Mouse (Mus musculus) embryonic stem cell, embryonic (primary cell): ENCODE data around the gene Hmgb1.

Experiments
- CTCF ChIA-PET, 4 experiments: fragments of 300-600 bp in 2 of 4; fragments of 350-600 bp in 2 of 4; sonication (Branson Sonifier 250); formaldehyde crosslinking; loops; one replicate each; lab custom pipeline; 2022; ENCODE audit warnings: inconsistent platforms in 2 of 4; lab: Charles Lee
- POLR2A ChIA-PET, 4 experiments: fragments of 300-600 bp in 2 of 4; fragments of 350-600 bp in 2 of 4; sonication (Branson Sonifier 250); formaldehyde crosslinking; loops; one replicate each; lab custom pipeline; 2022; ENCODE audit warnings: antibody characterized with exemption in 4 of 4, inconsistent platforms in 1 of 4; lab: Charles Lee

Hmgb1 gene

GRCm38 (mm10) chr5:149104096-149104725 is 80.1 kb downstream of the Hmgb1 start:
- POLR2A ChIA-PET: interaction anchor here in 3 of 4 experiments (0.5 to 6.5 kb wide), 5 partner anchors 7 to 732 kb away, joined by 3 to 56 read pairs (median 4); no protein-coding TSS in a partner anchor
- CTCF ChIA-PET: no interaction called here

- ChIA-PET POLR2A (interaction anchor here in 3 of 4 experiments (0.7 to 6.5 kb wide), 15 partner anchors 10 to 914 kb away, joined by 3 to 56 read pairs (median 3); partner anchors contain the start of genes Hmgb1 (in 2 of the 3) and Uspl1 (in 2 of the 3)), CTCF (interaction anchor here (0.6 to 1.1 kb wide), 27 partner anchors 9 to 1531 kb away, joined by 3 to 7 read pairs (median 4); no protein-coding TSS in a partner anchor)
Observed at GRCm38 (mm10) chr5:149101869-149102268, 82.4 kb downstream of the Hmgb1 start.

GRCm38 (mm10) chr5:149100091-149100490 is 84.2 kb downstream of the Hmgb1 start:
- POLR2A ChIA-PET: interaction anchor here in 3 of 4 experiments (0.6 to 6.5 kb wide), 5 partner anchors 11 to 143 kb away, joined by 3 to 56 read pairs (median 5); no protein-coding TSS in a partner anchor
- CTCF ChIA-PET: interaction anchor here in 1 of 4 experiments (0.5 to 0.7 kb wide), 3 partner anchors 68 to 735 kb away, joined by 3 to 7 read pairs (median 4); no protein-coding TSS in a partner anchor

GRCm38 (mm10) chr5:149099009-149099408 is 85.3 kb downstream of the Hmgb1 start:
- POLR2A ChIA-PET: interaction anchor here in 2 of 4 experiments (1.2 to 6.5 kb wide), 4 partner anchors 13 to 368 kb away, joined by 3 to 56 read pairs (median 4); no protein-coding TSS in a partner anchor
- CTCF ChIA-PET: interaction anchor here in 2 of 4 experiments (0.7 to 0.9 kb wide), 2 partner anchors 27 to 81 kb away, joined by 3 read pairs; no protein-coding TSS in a partner anchor

- CTCF ChIA-PET: interaction anchor here in 2 of 4 experiments (0.6 to 0.7 kb wide), 3 partner anchors 343 to 865 kb away, joined by 3 to 4 read pairs (median 3); no protein-coding TSS in a partner anchor
- POLR2A ChIA-PET: interaction anchor here in 3 of 4 experiments (0.7 to 6.5 kb wide), 5 partner anchors 9 to 338 kb away, joined by 3 to 56 read pairs (median 6); no protein-coding TSS in a partner anchor
Observed at GRCm38 (mm10) chr5:149097841-149098240, 86.4 kb downstream of the Hmgb1 start.

- ChIA-PET POLR2A (interaction anchor here in 1 of 4 experiments (0.9 kb wide), 1 partner anchor 16 kb away, joined by 4 read pairs; no protein-coding TSS in a partner anchor), CTCF (interaction anchor here in 1 of 4 experiments (0.6 kb wide), 1 partner anchor 1060 kb away, joined by 3 read pairs; no protein-coding TSS in a partner anchor)
Observed at GRCm38 (mm10) chr5:149096284-149096683, 88.0 kb downstream of the Hmgb1 start.

GRCm38 (mm10) chr5:149092926-149093325 is 91.4 kb downstream of the Hmgb1 start:
- CTCF ChIA-PET: interaction anchor here in 1 of 4 experiments (1.4 kb wide), 1 partner anchor 9 kb away, joined by 3 read pairs; no protein-coding TSS in a partner anchor
- POLR2A ChIA-PET: interaction anchor here in 1 of 4 experiments (0.6 kb wide), 1 partner anchor 46 kb away, joined by 3 read pairs; no protein-coding TSS in a partner anchor

- ChIA-PET POLR2A (interaction anchor here in 2 of 4 experiments (0.6 to 0.8 kb wide), 2 partner anchors 27 to 46 kb away, joined by 3 read pairs; no protein-coding TSS in a partner anchor), CTCF (interaction anchor here in 1 of 4 experiments (1.4 kb wide), 1 partner anchor 10 kb away, joined by 3 read pairs; no protein-coding TSS in a partner anchor)
Observed at GRCm38 (mm10) chr5:149092526-149092925, 91.8 kb downstream of the Hmgb1 start.

- POLR2A ChIA-PET: interaction anchor here in 2 of 4 experiments (0.8 to 1.1 kb wide), 3 partner anchors 93 to 127 kb away, joined by 3 read pairs; partner anchors contain the start of genes Hmgb1 (in 1 of the 2) and Uspl1 (in 1 of the 2)
- CTCF ChIA-PET: no interaction called here
Observed at GRCm38 (mm10) chr5:149091256-149091655, 93.0 kb downstream of the Hmgb1 start.

- POLR2A ChIA-PET: interaction anchor here in 1 of 4 experiments (0.9 to 1.2 kb wide), 3 partner anchors 12 to 28 kb away, joined by 3 read pairs; no protein-coding TSS in a partner anchor
- CTCF ChIA-PET: no interaction called here
Observed at GRCm38 (mm10) chr5:149089860-149090259, 94.4 kb downstream of the Hmgb1 start.

GRCm38 (mm10) chr5:149089456-149089855 is 94.8 kb downstream of the Hmgb1 start:
- POLR2A ChIA-PET: interaction anchor here in 2 of 4 experiments (0.8 to 1.2 kb wide), 4 partner anchors 8 to 155 kb away, joined by 3 read pairs; no protein-coding TSS in a partner anchor
- CTCF ChIA-PET: no interaction called here

GRCm38 (mm10) chr5:149088891-149089290 is 95.4 kb downstream of the Hmgb1 start:
- POLR2A ChIA-PET: interaction anchor here in 3 of 4 experiments (0.7 to 1.1 kb wide), 4 partner anchors 9 to 154 kb away, joined by 3 to 5 read pairs (median 3); no protein-coding TSS in a partner anchor
- CTCF ChIA-PET: no interaction called here

- CTCF ChIA-PET: no interaction called here
Observed at GRCm38 (mm10) chr5:149088149-149088548, 96.1 kb downstream of the Hmgb1 start.

GRCm38 (mm10) chr5:149086382-149087244 is 97.7 kb downstream of the Hmgb1 start:
- ChIA-PET CTCF (no interaction called here), POLR2A (interaction anchor here in 3 of 4 experiments (0.6 to 1.8 kb wide), 4 partner anchors 9 to 379 kb away, joined by 3 to 5 read pairs (median 4); partner anchors contain the start of gene Hmgb1 (in 1 of the 3))

More at GRCm38 (mm10) chr5:149088149-149088548, 96.1 kb downstream of the Hmgb1 start:
- POLR2A ChIA-PET: interaction anchor here in 1 of 4 experiments (0.6 kb wide), 1 partner anchor 11 kb away, joined by 3 read pairs; no protein-coding TSS in a partner anchor

GRCm38 (mm10) chr5:149080466-149080865 is 103.8 kb downstream of the Hmgb1 start:
- POLR2A ChIA-PET: interaction anchor here in 1 of 4 experiments (2.2 kb wide), 1 partner anchor 33 kb away, joined by 6 read pairs; no protein-coding TSS in a partner anchor
- CTCF ChIA-PET: interaction anchor here in 1 of 4 experiments (0.6 kb wide), 2 partner anchors 21 to 1019 kb away, joined by 3 to 6 read pairs; no protein-coding TSS in a partner anchor

- CTCF ChIA-PET: interaction anchor here in 3 of 4 experiments (0.6 to 0.7 kb wide), 3 partner anchors 14 to 22 kb away, joined by 3 to 6 read pairs (median 4); no protein-coding TSS in a partner anchor
- POLR2A ChIA-PET: interaction anchor here in 2 of 4 experiments (0.6 to 2.2 kb wide), 3 partner anchors 33 to 583 kb away, joined by 3 to 6 read pairs (median 3); no protein-coding TSS in a partner anchor
Observed at GRCm38 (mm10) chr5:149079758-149080150, 104.5 kb downstream of the Hmgb1 start.
